Mouse (Mus musculus) MEL (cell line): ENCODE measurements around the gene Frmd5. TPM values are rescaled to one million over a fixed set of nuclear protein-coding genes. Genes with fewer than 3 reads are reported as not detected.

Experiments
- DNase-seq: peaks from one replicate; pipeline ENCODE4 v3.0.0; 2011; ENCODE audit warnings: low read depth, low spot score
- H3K27ac ChIP-seq: 2 replicates; pipeline ENCODE4 v1.5.1; 2012; ENCODE audit warnings: low read depth, mild to moderate bottlenecking, control low read depth, low read length, moderate library complexity; ENCODE audit not compliant: control insufficient read depth
- H3K27me3 ChIP-seq, 2 experiments: fragments of 150-350 bp in 1 of 2; sonication (generic) in 1 of 2; 2 replicates each; pipeline ENCODE4 v1.6.1; 2012; ENCODE audit warnings: low read length in 2 of 2, mild to moderate bottlenecking in 2 of 2, improper control_type of control experiment in 1 of 2, moderate library complexity in 1 of 2; ENCODE audit not compliant: insufficient read depth in 2 of 2, control insufficient read depth in 1 of 2
- H3K36me3 ChIP-seq, 2 experiments: 2 replicates each; pipeline ENCODE4 v1.6.1; 2012 to 2014; ENCODE audit warnings: low read length in 2 of 2, improper control_type of control experiment in 1 of 2, inconsistent platforms in 1 of 2, mild to moderate bottlenecking in 1 of 2; ENCODE audit not compliant: insufficient read depth in 2 of 2, control insufficient read depth in 1 of 2
- H3K4me1 ChIP-seq, 2 experiments: fragments of 150-350 bp in 1 of 2; sonication (generic) in 1 of 2; 2 replicates each; pipeline ENCODE4 v1.6.1; 2012; ENCODE audit warnings: low read length in 2 of 2, improper control_type of control experiment in 1 of 2, mild to moderate bottlenecking in 1 of 2; ENCODE audit not compliant: insufficient read depth in 2 of 2, control insufficient read depth in 1 of 2
- H3K4me3 ChIP-seq, 2 experiments: fragments of 150-350 bp in 1 of 2; sonication (generic) in 1 of 2; 2 replicates each; pipeline ENCODE4 v1.5.1; 2012; ENCODE audit warnings: low read depth in 2 of 2, low read length in 2 of 2, mild to moderate bottlenecking in 2 of 2, moderate library complexity in 2 of 2, control low read depth in 1 of 2, improper control_type of control experiment in 1 of 2; ENCODE audit not compliant: control insufficient read depth in 1 of 2, insufficient read depth in 1 of 2
- H3K79me2 ChIP-seq: 2 replicates; pipeline ENCODE4 v1.6.1; 2012; ENCODE audit warnings: mild to moderate bottlenecking, low read length, moderate library complexity; ENCODE audit not compliant: control insufficient read depth, poor library complexity, insufficient read depth
- H3K9ac ChIP-seq: 2 replicates; pipeline ENCODE4 v1.6.1; 2012; ENCODE audit warnings: low read depth, mild to moderate bottlenecking, control low read depth, low read length, moderate library complexity; ENCODE audit not compliant: control insufficient read depth, poor library complexity, severe bottlenecking
- H3K9me3 ChIP-seq: fragments of 150-350 bp; sonication (generic); replicated peaks from 2 replicates; pipeline ENCODE4 v1.6.1; 2012; ENCODE audit warnings: mild to moderate bottlenecking, low read length, improper control_type of control experiment, moderate library complexity; ENCODE audit not compliant: insufficient read depth
- CTCF ChIP-seq, 3 experiments: IDR thresholded peaks in 2 of 3; conservative IDR thresholded peaks in 1 of 3; 2 replicates each; pipeline ENCODE4 v1.5.1; 2011 to 2012; ENCODE audit warnings: low read length in 3 of 3, low read depth in 2 of 3, mild to moderate bottlenecking in 2 of 3, improper control_type of control experiment in 1 of 3, inconsistent platforms in 1 of 3, mixed read lengths in 1 of 3, moderate library complexity in 1 of 3; ENCODE audit not compliant: control insufficient read depth in 1 of 3, insufficient read depth in 1 of 3, poor library complexity in 1 of 3, severe bottlenecking in 1 of 3
- ETS1 ChIP-seq: IDR thresholded peaks from 2 replicates; pipeline ENCODE4 v1.6.1; 2012; ENCODE audit warnings: low read depth, mild to moderate bottlenecking, inconsistent platforms, low read length, improper control_type of control experiment, moderate library complexity
- JUND ChIP-seq: IDR thresholded peaks from 2 replicates; pipeline ENCODE4 v1.6.1; 2011; ENCODE audit warnings: low read depth, mild to moderate bottlenecking, improper control_type of control experiment, low read length
- MAFK ChIP-seq: IDR thresholded peaks from 2 replicates; pipeline ENCODE4 v1.6.1; 2011; ENCODE audit warnings: low read depth, mild to moderate bottlenecking, low read length, improper control_type of control experiment, borderline replicate concordance
- MEF2A ChIP-seq: IDR thresholded peaks from 2 replicates; pipeline ENCODE4 v1.6.1; 2014; ENCODE audit warnings: low read depth, mild to moderate bottlenecking, inconsistent platforms, low read length, improper control_type of control experiment; ENCODE audit not compliant: poor library complexity, insufficient replicate concordance, severe bottlenecking; ENCODE audit errors: extremely low read depth
- MXI1 ChIP-seq: IDR thresholded peaks from 2 replicates; pipeline ENCODE4 v1.6.1; 2011; ENCODE audit warnings: mild to moderate bottlenecking, low read depth, low read length, improper control_type of control experiment
- MYB ChIP-seq: IDR thresholded peaks from 2 replicates; pipeline ENCODE4 v1.6.1; 2011; ENCODE audit warnings: mild to moderate bottlenecking, low read depth, low read length, improper control_type of control experiment
- MYC ChIP-seq: IDR thresholded peaks from 2 replicates; pipeline ENCODE4 v1.6.1; 2011; ENCODE audit warnings: low read depth, mild to moderate bottlenecking, low read length, improper control_type of control experiment, moderate library complexity
- NELFE ChIP-seq: IDR thresholded peaks from 2 replicates; pipeline ENCODE4 v1.6.1; 2011; ENCODE audit warnings: low read depth, low read length, improper control_type of control experiment
- NRF1 ChIP-seq: IDR thresholded peaks from 2 replicates; pipeline ENCODE4 v1.6.1; 2014; ENCODE audit warnings: low read depth, mild to moderate bottlenecking, inconsistent platforms, low read length, improper control_type of control experiment, moderate library complexity; ENCODE audit not compliant: poor library complexity, insufficient read depth, severe bottlenecking
- RAD21 ChIP-seq: IDR thresholded peaks from 2 replicates; pipeline ENCODE4 v1.6.1; 2011; ENCODE audit warnings: mild to moderate bottlenecking, low read depth, low read length, improper control_type of control experiment
- SMC3 ChIP-seq: IDR thresholded peaks from 2 replicates; pipeline ENCODE4 v1.6.1; 2011; ENCODE audit warnings: low read depth, low read length, improper control_type of control experiment
- TAL1 ChIP-seq: IDR thresholded peaks from 2 replicates; pipeline ENCODE4 v1.6.1; 2012; ENCODE audit warnings: mild to moderate bottlenecking, inconsistent platforms, low read length, moderate library complexity, mixed read lengths
- TBP ChIP-seq: IDR thresholded peaks from 2 replicates; pipeline ENCODE4 v1.8.0; 2011; ENCODE audit warnings: low read depth, low read length, improper control_type of control experiment
- USF1 ChIP-seq: IDR thresholded peaks from 2 replicates; pipeline ENCODE4 v1.6.1; 2014; ENCODE audit warnings: low read depth, mild to moderate bottlenecking, inconsistent platforms, low read length, improper control_type of control experiment, moderate library complexity
- ZKSCAN1 ChIP-seq: IDR thresholded peaks from 2 replicates; pipeline ENCODE4 v1.6.1; 2012; ENCODE audit warnings: low read depth, mild to moderate bottlenecking, inconsistent platforms, low read length, improper control_type of control experiment, moderate library complexity
- ZNF384 ChIP-seq: IDR thresholded peaks from 2 replicates; pipeline ENCODE4 v1.6.1; 2012; ENCODE audit warnings: low read depth, mild to moderate bottlenecking, inconsistent platforms, low read length, improper control_type of control experiment
- polyA plus RNA-seq, 2 experiments: library from polyadenylated mRNA; stranded (reverse) in 1 of 2; unstranded in 1 of 2; fragments of >175 nt in 1 of 2; fragments of >200 nt in 1 of 2; gene quantifications; 2 replicates each; pipeline versions ENCODE4 v1.2.1 to v1.2.4; 2012; ENCODE audit warnings: low replicate concordance in 2 of 2, low read depth in 1 of 2; ENCODE audit not compliant: insufficient read length in 2 of 2, insufficient read depth in 1 of 2, missing spikeins in 1 of 2
- total RNA-seq: library from RNA; depleted of rRNA; stranded (reverse); fragments of 300-350 nt; gene quantifications from 2 replicates; pipeline ENCODE4 v1.2.3, GENCODE M21; 2012

Gene Frmd5
- total and polyA plus RNA-seq, 3 experiments = 0.04 to 0.15 TPM; not detected in 1

DNA sequence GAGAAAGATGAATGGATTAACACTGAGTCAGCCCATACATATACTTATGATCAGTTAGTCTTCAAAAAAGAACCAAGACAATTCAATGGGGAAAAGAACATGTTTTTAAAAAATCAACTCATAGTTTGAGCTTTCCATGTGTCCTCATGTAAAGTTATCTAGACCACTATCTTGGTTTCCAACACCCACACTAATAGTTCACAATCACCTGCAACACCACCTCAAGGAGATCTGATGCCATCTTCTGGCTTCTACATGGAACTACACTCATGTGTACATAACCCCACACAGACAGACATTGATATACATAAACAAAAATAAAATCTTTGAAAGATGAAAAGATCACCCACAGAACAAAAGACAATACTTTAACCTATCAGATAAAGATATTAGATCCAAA lies 17.1 kb downstream of the Frmd5 start:
- TF ChIP-seq SMC3 = peak; percentile 25
- TF ChIP-seq MYC = no peak
- peak; percentile 8; the same call in 1 of the 2 replicates for TF ChIP-seq RAD21
- peak in 2 of 3 experiments; percentile 20 to 38; a peak in 3 of 6 replicates for TF ChIP-seq CTCF (IDR thresholded peaks at IDR 0.05 in 2 of 3, conservative IDR thresholded peaks at IDR 0.05 in 1 of 3; ENCODE audit: control insufficient read depth in 1 of 3, insufficient read depth in 1 of 3, low read depth in 2 of 3, low read length in 3 of 3, poor library complexity in 1 of 3, severe bottlenecking in 1 of 3)
- TF ChIP-seq MYB = no peak
- TF ChIP-seq NELFE = no peak

DNA sequence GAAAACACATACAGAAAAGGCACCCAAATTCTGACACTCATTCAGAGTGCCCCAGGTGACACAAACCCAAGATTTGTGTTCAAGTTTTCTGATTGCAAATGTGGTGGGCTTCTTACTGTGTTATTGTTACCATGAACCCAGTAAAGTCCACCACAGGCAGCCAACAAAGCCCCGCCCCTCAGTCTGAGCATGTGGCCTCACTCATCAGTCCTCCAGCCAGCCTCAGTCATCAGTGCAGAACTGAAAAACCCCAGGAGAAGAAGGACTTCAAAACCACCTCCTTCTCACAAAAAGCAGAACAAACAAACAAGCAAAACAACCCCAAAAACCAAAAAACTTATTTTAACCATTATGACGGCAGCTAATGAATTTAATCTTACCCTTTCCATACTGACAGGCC lies 18.5 kb downstream of the Frmd5 start:
- peaks cover 0 to 2% of the 10 kb centered on the region in 2 experiments; a peak in 2 of 4 replicates for H3K36me3 ChIP-seq
- H3K27me3 ChIP-seq = peaks cover 0 to 5% of the 10 kb centered on the region in 2 experiments; a peak in 3 of 4 replicates
- TF ChIP-seq ZNF384 (no peak), ZKSCAN1 (no peak), USF1 (0 out of 2 replicates have a peak, but pooled peaks have one; percentile 33), NRF1 (no peak), JUND (no peak), TBP (no peak)
- H3K4me1 ChIP-seq = peaks cover 0 to 3% of the 10 kb centered on the region in 2 experiments; a peak in 1 of 4 replicates
- H3K9ac ChIP-seq = no peak overlapping the region
- no peaks in the 10 kb centered on the region for H3K9me3 ChIP-seq
- no peak overlapping the region for H3K4me3 ChIP-seq
- no peaks in the 10 kb centered on the region for H3K79me2 ChIP-seq
- no peak overlapping the region for H3K27ac ChIP-seq
- DNase-seq = peak; percentile 7

More for the DNA sequence above, 17.1 kb downstream of the Frmd5 start:
- Histone ChIP-seq H3K4me3 (no peak overlapping the region), H3K9me3 (no peaks in the 10 kb centered on the region), H3K36me3 (peaks cover 0 to 2% of the 10 kb centered on the region in 2 experiments; a peak in 2 of 4 replicates), H3K79me2 (no peaks in the 10 kb centered on the region), H3K4me1 (peaks cover 0 to 3% of the 10 kb centered on the region in 2 experiments; a peak in 1 of 4 replicates), H3K27me3 (peaks cover 1 to 2% of the 10 kb centered on the region in 2 experiments; a peak in 3 of 4 replicates), H3K27ac (no peak overlapping the region), H3K9ac (no peak overlapping the region)
- peak; percentile 6 for DNase-seq

DNA sequence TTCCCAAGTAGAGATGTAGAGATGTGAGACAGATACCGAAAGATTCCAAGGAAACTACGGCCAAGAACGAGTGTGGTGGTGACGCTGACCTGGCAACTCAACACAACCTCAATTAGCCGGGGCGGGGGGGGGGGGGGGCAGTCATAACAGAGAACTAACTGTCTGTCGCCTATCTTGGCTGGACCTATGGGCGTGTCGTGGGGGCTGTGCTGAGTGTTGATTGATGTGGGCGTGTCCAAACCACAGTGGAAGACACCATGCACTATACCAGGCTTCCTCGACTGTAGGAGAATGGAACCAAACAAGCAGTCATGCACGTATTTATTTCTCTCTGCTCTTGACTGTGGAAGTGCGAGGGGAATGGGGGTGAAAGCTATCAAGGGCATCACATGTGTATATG lies 19.1 kb downstream of the Frmd5 start:
- DNase-seq = peak; percentile 38
- H3K4me3 ChIP-seq = no peak overlapping the region
- TF ChIP-seq MXI1 (no peak), MAFK (no peak), TAL1 (no peak), JUND (no peak), ETS1 (no peak), MEF2A (no peak)

More for the DNA sequence above, 19.1 kb downstream of the Frmd5 start:
- peaks cover 2 to 5% of the 10 kb centered on the region in 2 experiments; a peak in 3 of 4 replicates for H3K27me3 ChIP-seq
- H3K27ac ChIP-seq = no peak overlapping the region
- H3K9ac ChIP-seq = no peak overlapping the region
- H3K4me1 ChIP-seq = peaks cover 0 to 3% of the 10 kb centered on the region in 2 experiments; a peak in 1 of 4 replicates
- no peaks in the 10 kb centered on the region for H3K79me2 ChIP-seq
- H3K36me3 ChIP-seq = peaks cover 0 to 2% of the 10 kb centered on the region in 2 experiments; a peak in 2 of 4 replicates
- H3K9me3 ChIP-seq = no peaks in the 10 kb centered on the region
